Mouse (Mus musculus) C2C12 (cell line): Measurements from ENCODE around the gene Haspin.

Experiments
- CTCF ChIP-seq: IDR thresholded peaks from one replicate; pipeline ENCODE4 v1.5.1; 2011; ENCODE audit not compliant: control insufficient read depth, insufficient read depth, insufficient read length
- USF1 ChIP-seq: IDR thresholded peaks from one replicate; pipeline ENCODE4 v1.6.1; 2011; ENCODE audit warnings: low read depth, mild to moderate bottlenecking, control low read depth, moderate library complexity

- TF ChIP-seq CTCF: no peak
- TF ChIP-seq USF1: no peak
Observed at GRCm38 (mm10) chr11:73101308-73101707, 36.8 kb downstream of the Haspin start.
